Mouse (Mus musculus) monocyte, adult 2 months (primary cell): ENCODE data around the gene Crtc2.

Experiments used
- DNase-seq, 2 experiments: peaks; one replicate each; pipeline ENCODE4 v3.0.0; 2022; ENCODE audit warnings: low spot score in 2 of 2, low read depth in 1 of 2

Gene Crtc2

GRCm38 (mm10) chr3:90253653-90254418 lies at the start of gene Crtc2:
Gene Crtc2, plus strand, starts transcription at chr3:90254163.
- peak; percentile 82 to 84 for DNase-seq

DNA sequence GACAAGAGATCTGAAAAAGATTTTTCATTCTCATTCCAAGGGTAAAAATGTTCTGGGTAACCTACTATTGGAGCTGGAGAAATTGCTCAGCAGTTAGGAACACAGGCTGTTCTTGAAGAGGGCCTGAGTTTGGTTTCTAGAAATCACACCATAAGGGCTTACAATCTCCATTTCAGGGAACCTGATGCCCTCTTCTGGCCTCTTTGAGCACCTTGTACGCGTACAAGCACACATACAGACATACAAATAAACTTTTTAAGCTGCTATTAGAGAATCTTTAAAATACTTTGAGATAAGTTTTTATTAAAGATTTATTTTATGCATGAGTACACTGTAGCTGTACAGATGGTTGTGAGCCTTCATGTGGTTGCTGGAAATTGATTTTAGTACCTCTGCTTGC lies 49.4 kb upstream of the Crtc2 start:
- no peak for DNase-seq

DNA sequence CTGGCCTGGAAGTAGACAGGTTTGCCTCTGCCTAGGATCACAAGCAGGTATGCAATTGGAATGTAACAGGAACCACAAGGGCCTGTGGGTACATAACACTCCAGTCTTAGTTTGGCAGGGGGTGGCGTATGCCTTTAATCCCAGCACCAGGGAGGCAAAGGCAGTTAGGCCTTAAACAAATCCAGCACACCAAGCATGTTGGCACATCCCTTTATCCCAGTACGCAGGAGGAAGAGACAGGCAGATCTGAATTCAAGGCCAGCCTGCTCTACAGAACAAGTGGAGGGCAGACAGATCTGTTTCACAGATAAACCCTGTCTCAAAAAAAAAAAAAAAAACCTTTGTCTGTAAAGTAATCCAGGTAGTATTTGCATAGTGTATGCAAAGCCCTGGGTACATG lies 45.3 kb upstream of the Crtc2 start:
- no peak for DNase-seq

- no peak for DNase-seq
Observed at GRCm38 (mm10) chr3:90209908-90210566, 43.9 kb upstream of the Crtc2 start.

DNA sequence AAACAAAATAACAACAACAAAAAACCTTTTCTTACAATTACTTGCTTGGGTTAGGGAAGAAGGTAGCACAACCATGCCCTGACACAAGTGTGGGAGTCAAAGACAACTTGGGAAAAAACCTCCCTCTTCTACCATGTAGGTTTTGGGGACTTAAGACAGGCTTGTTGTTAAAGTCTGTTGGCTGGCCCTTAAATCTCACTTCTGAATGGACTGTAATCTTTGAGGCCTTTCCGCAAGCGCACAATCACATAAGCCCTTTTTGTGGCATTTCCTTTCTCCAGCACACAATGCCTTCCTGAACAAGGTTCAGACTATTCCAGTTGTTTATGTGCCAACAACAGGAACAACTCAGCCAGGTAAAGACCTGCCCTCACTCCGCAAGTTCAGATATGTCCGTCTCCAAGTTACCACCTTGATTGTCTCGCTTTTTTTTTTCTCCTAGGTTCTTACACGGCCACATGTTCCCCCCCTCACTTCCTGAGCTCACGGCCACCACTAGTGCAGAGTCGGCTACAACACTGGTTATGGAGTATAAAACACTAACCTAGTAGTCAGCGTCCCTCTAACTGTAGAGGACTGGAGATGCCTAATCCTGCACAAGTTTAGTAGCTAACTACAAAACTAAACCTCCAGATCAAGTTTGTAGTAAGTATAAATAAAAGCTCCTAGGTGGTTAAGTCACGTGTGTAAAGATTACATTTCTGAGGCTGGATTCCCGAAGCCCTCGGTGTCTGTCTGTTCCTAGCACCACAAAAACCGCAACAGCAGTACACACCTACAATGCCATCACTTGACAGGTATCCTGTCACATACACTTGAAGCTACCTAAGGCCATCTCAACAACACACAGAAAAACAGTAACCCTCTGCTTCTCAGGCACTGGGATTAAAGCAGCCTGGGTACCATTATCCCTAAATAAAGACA lies 42.2 kb upstream of the Crtc2 start:
- DNase-seq: no peak

- no peak for DNase-seq
Observed at GRCm38 (mm10) chr3:90212723-90213122, 41.2 kb upstream of the Crtc2 start.

DNA sequence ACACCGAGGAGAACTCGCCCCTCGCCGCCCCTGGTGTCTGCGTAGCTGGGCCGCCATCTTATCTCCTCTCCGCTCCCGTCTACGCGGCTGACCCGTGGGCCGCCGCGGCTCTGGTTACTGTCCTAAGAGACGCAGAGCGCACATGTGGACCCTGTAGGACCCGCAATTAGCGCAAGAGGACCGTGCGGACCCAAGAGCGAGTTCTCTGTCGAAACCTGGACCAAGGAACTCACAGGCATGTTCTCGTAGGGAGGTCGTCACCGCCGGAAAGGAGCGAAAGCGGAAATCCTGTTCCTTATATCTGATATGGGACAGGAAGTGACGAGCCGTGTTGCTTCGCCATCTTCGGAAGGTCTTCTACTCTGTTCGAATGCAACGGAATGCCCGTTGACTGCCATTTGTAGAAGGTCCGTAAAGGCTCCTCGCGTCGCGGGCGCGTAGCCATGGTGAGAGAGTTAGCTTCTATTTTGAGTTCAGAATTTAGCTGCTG lies 40.5 kb upstream of the Crtc2 start, which contains the start of the genes Rps27 and Rab13:
TSS of gene Rps27 (minus strand) at position 275 of the 490 bp plus-strand sequence.
TSS of gene Rab13 (plus strand) at position 319 of the 490 bp plus-strand sequence.
- DNase-seq: peak; percentile 79 to 87

- no peak for DNase-seq
Observed at GRCm38 (mm10) chr3:90213956-90214684, 39.8 kb upstream of the Crtc2 start.

- DNase-seq: no peak
Observed at GRCm38 (mm10) chr3:90215825-90216380, 38.1 kb upstream of the Crtc2 start.

GRCm38 (mm10) chr3:90220088-90220487 lies 33.9 kb upstream of the Crtc2 start:
- DNase-seq: no peak

- DNase-seq: no peak
Observed at GRCm38 (mm10) chr3:90220531-90220951, 33.4 kb upstream of the Crtc2 start.

DNA sequence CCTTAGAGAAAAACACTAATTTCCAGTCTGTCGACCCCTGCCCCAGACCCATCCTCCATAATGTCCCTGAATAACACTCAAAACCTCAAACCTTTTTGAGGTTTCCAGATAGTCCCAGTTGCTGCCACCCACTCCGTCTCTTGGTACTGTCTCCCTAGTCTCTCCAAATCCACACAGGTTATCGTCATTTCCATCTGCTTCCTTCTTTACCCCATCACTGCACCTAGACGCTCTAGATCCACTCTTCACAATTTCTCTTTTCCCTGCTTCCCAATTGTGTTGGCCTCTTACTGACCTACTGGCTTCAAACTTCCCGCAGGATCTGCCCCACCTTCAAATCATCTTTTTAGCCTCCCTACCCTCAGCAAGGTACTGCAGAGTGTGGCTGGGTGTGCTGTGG lies 32.8 kb upstream of the Crtc2 start:
- no peak for DNase-seq

DNA sequence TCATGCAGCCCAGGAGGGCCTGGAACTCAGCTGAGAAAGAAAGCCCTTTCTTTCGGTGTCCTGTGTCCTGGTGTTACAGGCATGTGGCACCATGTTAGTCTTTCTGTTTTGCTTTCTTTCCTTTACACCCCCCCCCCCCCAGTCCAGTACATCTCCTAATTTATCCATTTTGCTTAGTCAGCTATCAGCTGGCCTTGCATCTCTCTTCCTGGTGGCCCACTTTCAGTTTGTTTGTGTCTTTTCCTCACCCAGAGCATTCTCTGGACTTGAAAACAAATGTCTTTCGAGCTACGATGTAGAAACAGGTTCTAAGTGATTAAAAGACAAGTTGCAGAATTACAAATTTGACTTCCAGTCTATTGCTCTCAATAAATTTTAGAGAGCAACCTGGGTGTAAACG lies 31.5 kb upstream of the Crtc2 start:
- no peak for DNase-seq

- no peak for DNase-seq
Observed at GRCm38 (mm10) chr3:90222941-90223340, 31.0 kb upstream of the Crtc2 start.

DNA sequence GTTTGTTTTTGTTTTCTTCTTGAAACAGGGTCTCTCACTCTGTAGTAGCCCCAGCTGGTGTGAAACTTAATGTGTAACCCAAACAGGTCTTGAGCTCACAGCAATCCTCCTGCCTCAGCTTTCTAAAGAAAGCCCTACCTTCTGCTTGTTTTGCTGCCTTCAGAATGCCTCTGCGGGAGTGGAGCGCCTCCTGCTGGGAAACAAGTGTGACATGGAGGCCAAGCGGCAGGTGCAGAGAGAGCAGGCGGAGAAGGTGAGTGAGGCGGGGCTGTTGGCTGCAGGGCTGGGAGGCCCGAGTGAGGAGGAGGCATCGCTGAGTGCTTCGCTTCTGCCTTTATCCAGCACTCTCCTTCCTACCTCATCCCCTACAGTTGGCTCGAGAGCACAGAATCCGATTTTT lies 29.6 kb upstream of the Crtc2 start:
- no peak for DNase-seq

GRCm38 (mm10) chr3:90231075-90231474 lies 22.9 kb upstream of the Crtc2 start:
- no peak for DNase-seq

DNA sequence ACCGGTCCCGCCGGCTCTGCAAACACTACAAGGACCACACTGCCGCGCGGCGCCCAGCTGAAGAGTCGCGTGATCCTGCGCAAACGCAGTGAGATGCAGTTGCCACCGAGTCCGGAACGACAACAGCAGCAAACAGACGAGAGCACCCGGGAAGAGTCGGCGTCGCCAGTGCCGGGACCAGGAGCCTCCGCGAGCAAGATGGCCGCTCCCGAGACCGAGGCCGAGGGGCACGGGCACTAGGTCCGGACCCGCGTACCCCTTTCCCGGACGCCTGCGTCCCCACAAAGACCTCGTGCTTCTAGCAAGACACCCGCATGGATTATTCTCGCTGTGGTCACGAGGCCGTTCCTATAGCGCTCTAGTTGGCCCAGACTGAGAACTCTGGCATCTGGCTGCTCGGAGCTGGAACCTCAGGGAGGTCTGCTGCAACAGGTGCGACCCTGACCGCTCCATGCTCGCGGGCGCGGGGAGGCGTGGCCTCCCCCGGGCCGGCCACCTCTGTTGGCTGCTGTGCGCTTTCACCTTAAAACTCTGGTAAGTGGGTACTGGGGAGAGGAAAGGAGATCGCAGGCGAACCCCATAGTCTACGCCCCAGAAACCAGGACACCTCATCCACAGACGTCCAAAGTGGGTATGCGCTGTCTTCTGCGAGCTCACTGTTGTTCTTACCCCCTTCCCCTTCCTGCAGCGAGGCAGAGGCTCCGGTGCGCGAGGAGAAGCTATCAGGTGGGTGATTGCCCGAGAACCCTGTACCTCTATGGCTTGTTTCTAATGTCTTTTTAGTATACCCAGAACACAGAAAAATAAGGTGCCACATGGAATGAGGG lies 22.2 kb upstream of the Crtc2 start, which contains the start of gene Jtb:
TSS of gene Jtb (plus strand) at position 91 of the 827 bp plus-strand sequence.
- DNase-seq: peak; percentile 78 to 83

GRCm38 (mm10) chr3:90241251-90241650 lies 12.7 kb upstream of the Crtc2 start:
- DNase-seq: no peak

DNA sequence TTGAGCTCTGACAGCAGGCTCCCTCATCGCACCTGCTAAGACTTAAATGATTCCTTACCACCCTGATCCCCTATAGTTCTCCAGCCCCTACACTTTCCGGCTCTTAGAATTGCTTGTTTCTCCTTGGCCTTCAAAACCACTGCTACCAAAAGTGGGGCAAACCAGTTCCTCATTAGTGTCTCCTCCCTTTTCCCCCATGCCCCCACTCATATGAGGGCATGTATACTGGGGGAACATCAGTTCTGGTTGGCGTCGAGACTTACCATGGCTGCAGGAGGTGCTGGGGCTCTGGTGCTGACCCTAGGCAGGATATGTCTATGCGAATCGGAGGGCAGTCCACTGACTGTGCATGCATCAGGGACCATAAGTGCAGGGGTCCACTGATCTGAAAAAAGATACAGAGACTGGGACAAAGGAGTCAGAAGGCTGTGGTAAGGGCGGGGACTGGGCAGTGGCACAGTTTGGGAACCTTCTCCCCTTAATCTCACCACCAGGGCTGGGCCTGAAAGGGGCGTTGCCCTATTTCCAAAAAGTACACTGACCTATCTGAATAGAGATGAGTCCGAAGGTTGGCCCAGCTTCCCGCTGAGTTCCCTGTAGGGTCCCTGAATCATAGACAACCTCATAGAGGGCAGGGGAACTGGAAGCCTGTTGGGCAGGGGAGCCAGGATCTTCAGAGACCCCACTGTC lies 12.1 kb upstream of the Crtc2 start:
- no peak for DNase-seq
